Mouse (Mus musculus) gastrocnemius, postnatal 4 days (tissue): ENCODE measurements around the gene Tbck. TPM values are rescaled to one million over a fixed set of nuclear protein-coding genes. Genes with fewer than 3 reads are reported as not detected.

Experiments
- DNase-seq, 2 experiments: peaks; one replicate each; pipeline ENCODE4 v3.0.0; 2021 to 2022; ENCODE audit warnings: low spot score in 2 of 2, mixed read lengths in 2 of 2
- total RNA-seq, 2 experiments: library from RNA; stranded (reverse); gene quantifications; 2 replicates each; pipeline ENCODE4 v1.2.3; 2021

The Tbck gene
- total RNA-seq, 2 experiments from 2014 or later, result 17.3 to 17.6 TPM

DNA sequence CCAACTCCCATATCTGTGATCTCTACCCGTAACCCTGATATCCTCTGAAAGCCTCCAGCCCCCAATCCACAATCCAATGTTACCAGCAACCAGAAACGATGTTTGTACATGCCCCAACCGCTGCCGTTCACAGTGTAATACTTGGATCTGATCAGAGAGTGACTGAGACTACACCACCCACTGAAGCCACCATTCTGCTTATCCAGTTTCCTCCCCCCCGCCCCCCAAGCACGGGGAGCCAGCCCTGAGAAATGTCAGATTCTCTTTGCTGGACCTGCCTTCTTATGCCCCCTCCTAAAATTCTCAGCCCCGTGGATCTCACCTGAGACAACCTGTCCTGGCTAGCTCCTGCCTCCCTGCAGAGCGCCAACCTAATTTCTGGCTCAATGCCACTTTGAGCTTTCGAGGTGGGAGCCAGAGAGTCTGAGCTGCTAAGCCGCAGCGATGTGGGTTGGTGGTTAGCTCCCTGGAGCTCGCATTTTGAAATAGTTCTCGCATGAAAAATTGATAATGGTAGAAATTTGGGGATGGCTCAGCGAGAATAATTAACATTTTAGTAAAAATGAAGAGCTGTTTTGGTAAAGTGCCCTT lies 180.5 kb downstream of the Tbck start:
- DNase-seq, result no peak

GRCm38 (mm10) chr3:132864986-132865385 lies 181.0 kb downstream of the Tbck start:
- DNase-seq, result no peak

DNA sequence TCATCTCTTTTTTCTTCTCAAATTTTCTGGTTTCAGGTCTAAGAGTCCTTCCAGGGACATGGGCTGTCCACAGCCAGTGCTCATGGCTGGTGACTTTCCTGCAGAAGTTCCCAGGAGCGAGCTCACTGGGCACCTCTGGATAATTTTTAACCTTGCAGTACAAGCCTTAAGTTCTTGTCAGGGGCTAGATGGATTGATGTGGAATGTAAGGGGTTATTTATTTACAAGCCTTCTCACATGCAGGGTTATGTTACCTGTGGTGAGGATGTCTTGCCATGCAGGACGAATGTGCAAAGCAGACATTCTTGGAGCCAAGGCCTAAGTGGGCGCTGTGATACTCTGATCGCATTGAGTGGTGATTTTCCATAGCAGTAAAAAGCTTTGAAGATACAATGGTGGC lies 181.7 kb downstream of the Tbck start:
- DNase-seq, result no peak

DNA sequence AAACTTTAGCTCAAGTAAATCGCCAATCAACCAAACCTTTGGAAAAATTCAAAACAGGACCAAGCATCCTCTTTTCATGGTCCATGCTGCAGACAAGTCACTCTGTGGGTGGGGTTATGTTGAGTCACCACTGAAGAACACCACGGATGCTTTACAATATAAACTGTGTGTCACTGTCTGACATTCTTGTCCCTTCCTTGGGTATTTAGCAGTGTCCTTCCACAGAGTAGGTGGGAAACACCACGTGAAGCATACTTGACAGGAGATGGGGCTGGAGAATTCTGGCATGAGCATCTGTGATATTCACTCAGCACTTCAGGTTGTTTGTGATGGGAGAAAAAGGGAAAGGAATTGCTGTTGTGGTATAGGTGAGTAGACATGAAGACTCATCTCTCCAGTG lies 183.0 kb downstream of the Tbck start:
- DNase-seq, result no peak

GRCm38 (mm10) chr3:132868838-132869237 lies 184.9 kb downstream of the Tbck start:
- DNase-seq, result no peak

DNA sequence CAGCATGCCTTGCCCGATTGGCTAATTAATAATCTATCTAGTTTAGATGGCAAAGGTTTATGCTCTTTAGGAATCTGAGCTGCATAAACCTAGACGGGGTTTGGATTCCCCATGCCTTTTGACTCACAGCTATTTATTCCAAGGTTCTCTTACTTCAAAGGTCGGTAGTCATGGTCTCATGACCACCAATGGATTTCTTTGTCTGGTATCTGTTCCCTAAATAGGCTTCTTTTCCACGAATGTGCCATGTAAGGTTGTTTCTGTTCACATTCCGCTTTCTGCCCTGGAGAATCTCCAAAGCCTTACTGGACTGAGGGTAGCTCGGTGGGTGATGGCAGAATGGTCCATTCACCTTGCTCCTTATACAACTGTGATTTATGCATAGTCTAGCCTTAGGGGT lies 186.1 kb downstream of the Tbck start:
- DNase-seq, result no peak

DNA sequence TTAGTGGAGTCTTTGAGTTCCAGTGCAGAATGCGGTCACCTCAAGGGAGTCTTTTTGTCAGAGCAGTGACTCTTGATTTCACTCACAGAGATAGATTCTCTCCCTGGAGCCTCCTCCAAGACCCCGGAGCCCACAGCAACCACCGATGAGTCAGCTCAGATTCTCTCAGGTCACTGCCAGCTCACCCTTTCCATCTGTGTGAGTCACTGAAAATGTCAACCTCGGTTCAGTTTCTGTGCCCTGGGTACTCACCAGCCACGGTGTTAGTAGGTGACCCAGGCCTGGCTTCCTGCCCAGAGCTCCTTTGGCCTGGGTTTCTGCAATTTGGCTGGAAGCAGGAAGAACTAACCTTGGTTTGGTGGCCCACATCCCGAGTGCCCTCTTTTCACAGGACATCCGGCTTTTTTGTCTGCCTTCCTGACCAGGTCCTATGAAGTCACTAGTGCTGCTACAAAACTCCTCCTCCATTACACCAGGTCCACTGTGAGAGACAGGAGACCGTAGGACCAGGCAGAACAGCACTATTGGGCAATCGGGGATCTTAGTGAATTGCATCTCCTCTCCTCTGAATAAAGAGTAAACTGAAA lies 187.5 kb downstream of the Tbck start:
- DNase-seq, result no peak

DNA sequence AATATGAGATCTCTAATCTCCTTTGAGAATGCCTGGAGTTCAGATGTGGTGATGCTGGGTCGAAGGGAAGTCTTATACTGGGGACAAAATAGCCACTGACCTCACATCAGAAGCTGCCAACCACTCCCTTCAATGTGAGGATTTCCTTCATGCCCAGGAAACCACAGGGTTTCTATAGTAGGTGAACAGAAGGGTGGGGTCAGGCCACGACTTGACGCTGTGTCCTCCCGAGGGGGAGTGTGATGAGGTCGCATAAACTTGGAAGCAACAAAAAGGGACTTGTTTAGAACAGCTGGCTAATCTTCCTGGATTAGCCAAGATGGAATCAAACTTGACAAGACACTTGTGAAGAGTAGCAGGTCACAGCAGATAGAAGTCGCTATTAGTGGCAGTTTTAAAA lies 189.3 kb downstream of the Tbck start:
- DNase-seq, result no peak

- no peak for DNase-seq
Measured at GRCm38 (mm10) chr3:132876011-132876708, 192.2 kb downstream of the Tbck start.

DNA sequence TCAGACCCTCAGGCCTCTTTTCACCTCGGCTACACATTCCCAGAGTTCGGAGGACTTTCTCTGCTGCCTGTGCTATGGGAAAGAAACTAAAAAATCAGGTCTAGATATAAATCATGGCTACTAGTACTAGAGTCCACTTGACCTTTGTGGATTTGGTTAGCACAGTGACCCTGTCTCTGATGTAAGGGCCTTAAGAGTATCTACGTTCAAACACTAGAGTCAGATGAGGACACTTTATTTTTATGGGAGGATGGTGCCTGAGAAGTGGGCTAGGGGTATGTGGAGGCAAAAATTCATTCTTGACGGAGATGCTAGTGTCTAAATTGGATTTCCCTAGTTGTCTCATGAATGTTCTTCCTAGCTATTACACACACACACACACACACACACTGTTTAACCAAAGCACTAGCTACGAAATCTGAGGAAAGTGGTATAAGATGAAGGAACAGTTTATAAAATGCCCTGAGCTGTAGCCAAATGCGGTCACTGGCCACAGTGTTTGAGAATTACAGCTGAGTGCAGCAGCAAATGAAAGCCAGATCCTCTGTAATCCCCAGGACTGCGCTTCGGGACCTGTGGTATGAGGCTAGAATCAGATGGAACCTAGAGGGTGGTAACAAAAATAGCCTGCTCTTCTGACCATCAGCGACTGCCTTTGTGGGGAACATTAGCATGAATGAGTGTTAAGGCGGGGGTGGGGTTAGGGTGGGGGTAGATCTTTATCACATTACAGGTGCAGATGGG lies 193.2 kb downstream of the Tbck start:
- no peak for DNase-seq

- DNase-seq, result no peak
Measured at GRCm38 (mm10) chr3:132880361-132880760, 196.4 kb downstream of the Tbck start.

DNA sequence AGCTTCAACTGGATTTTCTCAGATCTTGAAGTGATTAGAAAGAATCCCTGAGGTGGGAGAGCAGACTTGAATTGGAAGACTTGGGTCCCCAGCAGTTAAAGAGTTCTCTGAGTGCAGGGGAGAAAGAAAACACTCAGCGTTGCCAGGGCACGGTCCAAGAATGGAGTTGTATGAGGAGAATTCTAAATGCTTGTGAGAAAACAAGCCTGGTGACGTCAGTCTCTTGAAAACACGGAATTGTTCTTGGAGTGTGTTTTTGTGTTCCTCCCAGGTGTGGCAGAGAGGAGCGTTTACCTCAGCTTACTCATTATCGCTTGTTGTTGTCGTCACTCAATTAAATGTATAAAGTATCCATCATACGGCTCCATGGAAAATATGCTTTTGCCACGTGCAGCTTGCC lies 196.9 kb downstream of the Tbck start:
- DNase-seq, result no peak

DNA sequence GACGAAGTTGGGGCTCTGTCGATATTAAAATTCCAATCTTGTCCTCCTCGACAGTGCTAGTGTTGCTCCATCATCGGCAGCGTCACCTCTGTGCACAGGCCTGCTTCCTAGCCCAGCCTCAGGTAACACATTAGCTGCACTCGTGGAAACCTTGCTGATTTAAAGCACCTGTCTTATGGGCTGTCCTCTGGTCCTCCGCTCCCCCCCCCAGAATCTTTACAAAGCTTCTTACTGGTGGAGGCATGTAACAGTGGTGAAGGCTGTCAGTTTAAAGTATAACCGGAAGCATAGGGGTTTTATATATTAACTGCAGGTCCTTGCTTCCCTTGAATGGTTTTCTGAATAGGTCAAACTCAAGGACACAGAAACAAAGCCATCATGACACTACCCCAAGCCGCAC lies 199.3 kb downstream of the Tbck start:
- no peak for DNase-seq

GRCm38 (mm10) chr3:132884459-132884858 lies 200.5 kb downstream of the Tbck start:
- DNase-seq, result no peak

DNA sequence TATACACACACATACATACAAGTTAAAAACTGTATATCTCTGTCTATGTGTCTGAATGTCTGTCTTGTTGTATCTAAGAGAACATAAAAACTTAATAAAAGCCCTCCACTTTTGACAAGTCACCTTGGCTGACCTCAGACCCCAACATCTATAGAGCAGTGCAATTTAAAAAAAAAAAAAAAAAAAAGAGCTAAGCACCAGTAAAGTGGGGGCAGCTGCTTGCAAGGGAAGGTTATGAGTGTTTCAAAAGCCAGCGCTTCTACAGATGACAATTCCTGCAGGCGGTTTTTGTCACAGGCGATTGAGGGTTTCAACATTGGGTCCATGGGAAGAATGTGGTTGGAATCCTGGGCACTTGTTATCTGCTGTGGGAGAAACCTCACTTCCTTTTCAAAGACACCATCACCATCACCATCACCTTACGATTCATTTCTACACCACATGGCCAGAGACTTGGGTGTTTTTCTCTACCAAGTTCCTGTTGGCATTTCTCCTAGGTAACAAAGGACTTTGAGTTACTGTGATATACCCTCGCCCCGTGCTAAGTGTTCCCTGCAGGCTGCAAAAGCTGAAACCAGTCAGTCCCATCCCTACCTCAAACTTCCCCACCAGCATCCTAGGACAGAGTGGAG lies 202.6 kb downstream of the Tbck start:
- no peak for DNase-seq

GRCm38 (mm10) chr3:132887074-132887848 lies 203.3 kb downstream of the Tbck start:
- no peak for DNase-seq

Other genes with a start within 250 kb of the Tbck start
- not detected for gene Gimd1, start 54.3 kb upstream of the Tbck start, total RNA-seq
- 10 to 100 TPM; 67.4 to 71.5 TPM for gene Aimp1, start 226 bp downstream of the Tbck start, total RNA-seq